Mouse (Mus musculus) spleen, postnatal 4 days (tissue): ENCODE data around the gene Ptpn9.
A peak's percentile ranks its signal among the peaks of the same experiment; 100 is the strongest.

Source experiments
- DNase-seq, 2 experiments: peaks; one replicate each; pipeline ENCODE4 v3.0.0; 2022; ENCODE audit warnings: low spot score in 2 of 2

Gene Ptpn9

GRCm38 (mm10) chr9:57014766-57015165 is 20.0 kb downstream of the Ptpn9 start:
- no peak for DNase-seq

GRCm38 (mm10) chr9:57017631-57018030 is 22.9 kb downstream of the Ptpn9 start:
- DNase-seq, result no peak

GRCm38 (mm10) chr9:57031756-57032155 is 37.0 kb downstream of the Ptpn9 start:
- DNase-seq, result no peak

- DNase-seq, result peak; percentile 47 to 65
These were observed 61.5 kb downstream of the Ptpn9 start for GRCm38 (mm10) chr9:57056237-57056636.

- no peak for DNase-seq
These were observed 69.4 kb downstream of the Ptpn9 start for GRCm38 (mm10) chr9:57064164-57064563.

- no peak for DNase-seq
These were observed 73.5 kb downstream of the Ptpn9 start for GRCm38 (mm10) chr9:57068266-57068665.

- peak in 1 of 2 experiments; percentile 31 for DNase-seq
These were observed 75.5 kb downstream of the Ptpn9 start for GRCm38 (mm10) chr9:57070262-57070661.

- no peak for DNase-seq
These were observed 76.2 kb downstream of the Ptpn9 start for GRCm38 (mm10) chr9:57070800-57071545.

GRCm38 (mm10) chr9:57071801-57072351 is 77.2 kb downstream of the Ptpn9 start, which contains the start of gene Sin3a:
Gene Sin3a (plus strand): TSS chr9:57072040.
- peak; percentile 76 to 82 for DNase-seq

- no peak for DNase-seq
These were observed 77.8 kb downstream of the Ptpn9 start for GRCm38 (mm10) chr9:57072526-57072988.

GRCm38 (mm10) chr9:57072989-57073789 is 78.5 kb downstream of the Ptpn9 start:
- peak; percentile 94 for DNase-seq

GRCm38 (mm10) chr9:57073790-57074094 is 79.0 kb downstream of the Ptpn9 start:
- DNase-seq, result no peak

- DNase-seq, result peak; percentile 53 to 72
These were observed 79.6 kb downstream of the Ptpn9 start for GRCm38 (mm10) chr9:57074171-57074821.

GRCm38 (mm10) chr9:57074822-57075603 is 80.3 kb downstream of the Ptpn9 start:
- peak; percentile 79 to 83 for DNase-seq

- peak; percentile 98 for DNase-seq
These were observed 81.1 kb downstream of the Ptpn9 start for GRCm38 (mm10) chr9:57075681-57076381.

GRCm38 (mm10) chr9:57076701-57077660 is 82.3 kb downstream of the Ptpn9 start:
- DNase-seq, result peak; percentile 87 to 93

GRCm38 (mm10) chr9:57082236-57082635 is 87.5 kb downstream of the Ptpn9 start:
- DNase-seq, result no peak
